Mouse (Mus musculus): ENCODE results near the gene Notch2.

DNA sequence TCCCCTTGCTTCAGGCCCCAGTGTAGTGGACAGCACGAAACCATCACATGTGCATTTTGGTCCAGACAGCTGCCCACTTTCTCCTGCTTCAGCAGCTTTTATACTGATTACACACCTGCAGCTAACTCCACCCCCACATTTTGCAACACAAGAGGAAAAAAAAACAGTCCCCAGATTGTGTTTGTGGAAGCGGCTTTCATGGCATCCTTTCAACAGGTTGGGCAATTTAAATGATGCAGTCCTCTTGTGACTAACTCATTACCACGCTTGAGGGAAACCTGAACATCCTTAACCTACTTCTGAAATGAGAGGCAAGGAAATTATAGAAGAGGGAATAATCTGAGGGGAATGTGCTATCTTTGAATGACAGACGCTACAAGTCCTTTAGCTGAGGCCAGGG, 15.0 kb upstream of the Notch2 start:
- TF ChIP-seq CTCF (IDR thresholded peaks at IDR 0.05; ENCODE audit: extremely low read depth, insufficient read depth, low read length), result no peak
- no peak for TF ChIP-seq POLR2A (IDR thresholded peaks at IDR 0.05; ENCODE audit: extremely low read depth, insufficient read depth, low read length)

All from cortical plate, adult 2 months (tissue).